Mouse (Mus musculus) right cerebral cortex, postnatal 14 days (tissue): ENCODE results near the gene Lrrn4.

ENCODE experiments used
- DNase-seq: peaks from one replicate; pipeline ENCODE4 v3.0.0; 2022

Gene Lrrn4

GRCm38 (mm10) chr2:132869682-132870081 lies 11.0 kb downstream of the Lrrn4 start:
- no peak for DNase-seq

- no peak for DNase-seq
These were observed 13.2 kb downstream of the Lrrn4 start for GRCm38 (mm10) chr2:132867521-132867920.

GRCm38 (mm10) chr2:132863325-132863724 lies 17.4 kb downstream of the Lrrn4 start:
- DNase-seq, result no peak

GRCm38 (mm10) chr2:132861456-132861855 lies 19.2 kb downstream of the Lrrn4 start:
- peak; percentile 32 for DNase-seq

- DNase-seq, result no peak
These were observed 20.3 kb downstream of the Lrrn4 start for GRCm38 (mm10) chr2:132860435-132860834.

- DNase-seq, result no peak
These were observed 24.4 kb downstream of the Lrrn4 start for GRCm38 (mm10) chr2:132856333-132856732.

- no peak for DNase-seq
These were observed 27.6 kb downstream of the Lrrn4 start for GRCm38 (mm10) chr2:132853051-132853450.

GRCm38 (mm10) chr2:132849141-132849540 lies 31.6 kb downstream of the Lrrn4 start:
- DNase-seq, result no peak

GRCm38 (mm10) chr2:132848361-132848760 lies 32.3 kb downstream of the Lrrn4 start:
- DNase-seq, result no peak

GRCm38 (mm10) chr2:132847581-132847980 lies 33.1 kb downstream of the Lrrn4 start:
- no peak for DNase-seq

- DNase-seq, result peak; percentile 88
These were observed 34.0 kb downstream of the Lrrn4 start, which contains the start of gene Crls1 for GRCm38 (mm10) chr2:132846407-132847358. TSS of gene Crls1 (plus strand) at chr2:132846666.

GRCm38 (mm10) chr2:132841071-132841470 lies 39.6 kb downstream of the Lrrn4 start:
- no peak for DNase-seq
